Mouse (Mus musculus) Patski (cell line): ENCODE results near the gene Gmfb. TPM values are rescaled to one million over a fixed set of nuclear protein-coding genes. Genes with fewer than 3 reads are reported as not detected.

ENCODE experiments used
- ATAC-seq: fragments of 100-300 bp; one replicate; pipeline ENCODE4 v1.8.0; 2021
- CTCF ChIA-PET: fragments of 350-600 bp; sonication (Branson Sonifier 250); formaldehyde crosslinking; loops from one replicate; lab custom pipeline; 2022; ENCODE audit warnings: inconsistent platforms; lab: Charles Lee
- POLR2A ChIA-PET: fragments of 350-600 bp; sonication (Branson Sonifier 250); formaldehyde crosslinking; loops from one replicate; lab custom pipeline; 2022; ENCODE audit warnings: antibody characterized with exemption, inconsistent platforms; lab: Charles Lee
- DNase-seq: peaks from one replicate; pipeline ENCODE4 v3.0.0-alpha.2; 2011; ENCODE audit warnings: low read depth, low spot score
- H3K27me3 ChIP-seq: fragments of 371-371 bp; one replicate; pipeline ENCODE4 v1.5.1; 2021
- CTCF ChIP-seq: fragments of 100-300 bp; IDR thresholded peaks from one replicate; pipeline ENCODE4 v1.5.1; 2021
- in situ Hi-C: fragments of 300-500 bp; cut with MboI; formaldehyde crosslinking; loops from 3 replicates; pipeline ENCODE4 v1.11.1; 2018; ENCODE audit warnings: low pct_unique_long_range_greater_than_20kb, mixed read lengths
- polyA plus RNA-seq: library from polyadenylated mRNA; unstranded; gene quantifications from one replicate; pipeline ENCODE4 v1.2.3, GENCODE M21; 2021

Gene Gmfb
- polyA plus RNA-seq, 1 experiment from 2014 or later: 67.9 TPM

DNA sequence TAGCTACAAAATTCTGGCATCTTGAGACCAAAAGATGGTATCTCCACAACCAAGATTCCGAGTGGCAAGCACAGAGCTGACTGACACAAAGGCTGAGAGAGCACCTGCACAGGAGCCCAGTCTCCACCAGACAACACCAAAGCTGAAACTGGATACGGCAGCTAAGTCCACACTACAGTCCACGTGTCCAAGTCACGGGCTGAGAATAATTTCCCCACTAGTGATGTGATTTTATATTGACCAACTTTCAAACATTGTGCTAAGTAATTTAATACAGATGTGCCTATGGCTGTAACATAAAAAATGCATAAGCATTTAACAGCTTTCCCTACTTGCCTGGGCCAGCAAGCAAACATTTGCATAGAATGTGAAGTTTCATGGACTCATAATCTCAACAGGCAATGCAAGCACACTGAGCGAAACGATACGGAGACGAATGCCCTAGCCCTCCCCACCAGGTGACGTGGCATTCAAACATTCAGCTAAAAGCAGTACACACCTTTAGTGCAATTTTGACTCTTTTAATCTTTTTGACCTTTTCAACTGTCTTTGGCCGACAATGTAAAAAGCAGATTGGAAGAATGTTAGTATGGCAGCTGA, 38.6 kb downstream of the Gmfb start:
- ATAC-seq (no peak), DNase-seq (no peak)
- in situ Hi-C loops: no loop called here
- H3K27me3 ChIP-seq: no peaks in the 10 kb centered on the region
- TF ChIP-seq CTCF: no peak
- ChIA-PET POLR2A (no interaction called here), CTCF (interaction anchor here (0.8 to 1.4 kb wide), 3 partner anchors 12 to 48 kb away, joined by 3 to 5 read pairs (median 4); partner anchors contain the start of gene Cgrrf1)

DNA sequence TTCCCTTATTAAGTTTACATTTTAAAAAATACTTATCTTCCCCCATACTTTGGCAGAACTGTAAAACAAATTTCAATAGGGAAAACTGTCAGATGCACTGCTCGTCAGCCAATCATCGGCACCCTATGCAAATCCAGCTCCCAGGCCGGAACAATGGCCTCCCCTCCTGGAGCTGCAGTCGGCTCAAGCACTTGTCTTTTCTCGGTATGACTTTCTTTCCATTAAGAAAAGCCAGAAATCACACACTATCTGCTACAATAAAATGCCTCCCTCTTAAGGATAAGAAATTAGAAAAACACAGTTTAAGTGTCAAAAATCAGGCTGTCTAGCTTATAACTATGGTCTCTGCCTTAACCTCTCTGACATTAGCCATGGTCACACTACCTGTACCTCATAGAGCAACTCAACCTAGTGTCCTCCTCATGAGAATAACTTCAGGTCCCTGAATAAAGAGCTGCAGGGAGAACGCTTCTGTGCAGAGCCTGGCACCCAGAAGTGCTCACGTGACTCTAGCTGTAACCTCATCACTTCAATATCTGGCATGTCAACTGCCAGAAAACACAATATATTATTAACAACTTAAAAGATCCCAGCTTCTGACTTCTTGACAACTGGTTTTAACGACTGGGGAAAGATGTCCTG, 39.7 kb downstream of the Gmfb start:
- no peaks in the 10 kb centered on the region for H3K27me3 ChIP-seq
- no peak for ATAC-seq
- in situ Hi-C loops: no loop called here
- no peak for DNase-seq
- CTCF ChIA-PET: interaction anchor here (0.8 kb wide), 1 partner anchor 25 kb away, joined by 3 read pairs; no protein-coding TSS in a partner anchor
- POLR2A ChIA-PET: interaction anchor here (1.1 kb wide), 1 partner anchor 22 kb away, joined by 3 read pairs; no protein-coding TSS in a partner anchor
- TF ChIP-seq CTCF: no peak

DNA sequence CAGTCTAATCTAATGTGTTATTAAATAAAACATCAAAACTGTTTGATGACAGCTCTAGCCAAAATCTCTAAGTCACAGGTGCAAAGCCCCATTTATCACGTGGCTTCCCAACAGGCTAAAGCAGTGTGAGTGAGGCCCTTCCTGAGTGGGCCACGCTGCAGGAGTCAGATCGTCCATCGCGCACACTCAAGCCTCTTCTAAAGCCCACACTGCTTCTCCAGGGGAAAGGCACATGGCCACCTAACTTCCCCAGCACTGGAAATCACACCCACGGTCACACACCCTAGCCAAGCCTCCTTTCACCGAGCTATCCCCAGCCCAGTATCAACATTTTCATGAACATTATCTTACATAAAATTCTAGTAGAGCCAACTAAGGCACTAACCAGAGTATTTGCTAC, 41.0 kb downstream of the Gmfb start:
- CTCF ChIA-PET: interaction anchor here (0.9 kb wide), 1 partner anchor 1000 kb away, joined by 3 read pairs; no protein-coding TSS in a partner anchor
- DNase-seq (no peak), ATAC-seq (no peak)
- in situ Hi-C loops: no loop called here
- POLR2A ChIA-PET: interaction anchor here (1.1 kb wide), 1 partner anchor 23 kb away, joined by 3 read pairs; no protein-coding TSS in a partner anchor
- TF ChIP-seq CTCF: no peak
- H3K27me3 ChIP-seq: no peaks in the 10 kb centered on the region

DNA sequence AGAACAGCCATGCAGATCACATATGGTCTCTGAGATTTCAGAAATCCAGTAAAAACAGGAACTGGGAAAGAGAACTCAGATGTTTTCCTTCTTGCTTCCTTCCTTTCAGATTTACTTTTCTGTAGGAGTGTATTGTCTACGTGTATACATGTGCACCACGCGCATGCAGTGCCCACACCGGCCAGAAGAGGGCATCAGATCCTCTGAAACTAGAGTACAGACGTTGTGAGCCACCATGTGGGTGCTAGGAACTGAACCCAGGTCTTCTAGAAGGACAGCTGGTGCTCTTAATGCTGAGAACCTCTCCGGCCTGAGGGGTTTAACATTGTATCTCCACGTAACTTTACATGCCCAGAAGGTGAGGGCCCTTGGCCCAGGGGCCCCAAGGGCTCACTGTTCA, 42.8 kb downstream of the Gmfb start:
- POLR2A ChIA-PET: no interaction called here
- CTCF ChIA-PET: no interaction called here

DNA sequence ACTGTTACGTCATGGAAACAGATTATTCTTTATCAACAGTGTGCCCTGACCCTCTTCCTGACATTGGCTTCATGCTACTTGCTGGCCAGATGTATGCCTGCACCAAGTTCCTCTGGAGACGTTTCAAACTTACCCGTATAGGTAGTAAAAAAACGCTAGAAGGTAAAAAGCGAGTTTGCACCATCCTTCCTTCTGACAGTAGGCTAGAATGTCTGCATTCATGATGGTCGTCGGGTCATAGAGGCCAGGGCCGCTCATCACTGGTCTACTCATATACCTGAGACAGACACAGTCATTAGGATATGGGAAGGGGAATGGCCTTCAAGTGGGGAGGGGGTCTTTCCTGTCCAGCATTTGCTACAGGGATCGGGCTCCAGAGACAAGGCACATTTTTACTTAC, 43.3 kb downstream of the Gmfb start:
- POLR2A ChIA-PET: no interaction called here
- in situ Hi-C loops: no loop called here
- DNase-seq (no peak), ATAC-seq (no peak)
- CTCF ChIA-PET: interaction anchor here (1.2 kb wide), 1 partner anchor 9 kb away, joined by 3 read pairs; the partner anchor contains the start of gene Cnih1
- H3K27me3 ChIP-seq: no peaks in the 10 kb centered on the region
- no peak for TF ChIP-seq CTCF

More for the DNA sequence above, 42.8 kb downstream of the Gmfb start:
- in situ Hi-C loops: no loop called here
- DNase-seq (no peak), ATAC-seq (no peak)
- no peaks in the 10 kb centered on the region for H3K27me3 ChIP-seq
- peak; percentile 31 for TF ChIP-seq CTCF

DNA sequence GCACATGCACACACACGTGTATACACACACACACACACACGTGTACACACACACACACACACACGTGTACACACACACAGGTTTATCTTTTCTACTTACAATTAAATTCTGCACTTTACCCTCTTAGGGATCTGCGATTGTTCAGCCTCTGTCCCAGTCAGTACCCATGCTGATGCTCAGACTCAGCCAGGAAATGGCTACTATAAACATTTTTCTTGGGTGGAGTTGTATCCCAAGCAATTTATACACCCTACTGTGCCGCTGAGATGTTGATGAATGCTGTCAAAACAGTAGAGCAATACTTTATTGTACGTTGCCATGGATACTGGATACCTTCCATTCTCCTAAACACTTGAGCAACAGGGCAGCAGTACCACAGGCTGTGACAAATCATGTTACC, 52.0 kb downstream of the Gmfb start:
- in situ Hi-C loops: loop anchor here (25.0 kb wide), 1 partner anchor 1383 kb away; no protein-coding TSS in a partner anchor
- ChIA-PET CTCF (no interaction called here), POLR2A (no interaction called here)
- no peak for ATAC-seq
- no peak for TF ChIP-seq CTCF
- no peaks in the 10 kb centered on the region for H3K27me3 ChIP-seq
- no peak for DNase-seq

DNA sequence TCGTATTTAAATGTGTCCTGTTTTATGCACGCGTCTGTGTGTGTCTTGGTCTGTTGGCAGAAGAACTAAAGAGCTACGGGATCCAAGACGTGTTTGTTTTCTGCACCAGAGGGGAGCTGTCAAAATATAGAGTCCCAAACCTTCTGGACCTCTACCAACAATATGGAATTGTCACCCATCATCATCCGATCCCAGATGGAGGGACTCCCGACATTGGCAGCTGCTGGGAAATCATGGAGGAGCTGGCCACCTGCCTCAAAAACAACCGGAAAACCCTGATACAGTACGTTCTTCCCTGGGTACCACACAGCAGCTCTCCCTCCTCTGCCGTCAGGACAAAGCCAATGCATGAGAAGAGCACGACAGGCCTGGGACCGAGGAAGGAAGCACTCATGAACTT, 54.9 kb downstream of the Gmfb start:
- POLR2A ChIA-PET: no interaction called here
- in situ Hi-C loops: loop anchor here (25.0 kb wide), 1 partner anchor 1380 kb away; no protein-coding TSS in a partner anchor
- TF ChIP-seq CTCF: no peak
- CTCF ChIA-PET: interaction anchor here (1.5 kb wide), 1 partner anchor 27 kb away, joined by 3 read pairs; no protein-coding TSS in a partner anchor
- DNase-seq (no peak), ATAC-seq (no peak)
- H3K27me3 ChIP-seq: no peaks in the 10 kb centered on the region

DNA sequence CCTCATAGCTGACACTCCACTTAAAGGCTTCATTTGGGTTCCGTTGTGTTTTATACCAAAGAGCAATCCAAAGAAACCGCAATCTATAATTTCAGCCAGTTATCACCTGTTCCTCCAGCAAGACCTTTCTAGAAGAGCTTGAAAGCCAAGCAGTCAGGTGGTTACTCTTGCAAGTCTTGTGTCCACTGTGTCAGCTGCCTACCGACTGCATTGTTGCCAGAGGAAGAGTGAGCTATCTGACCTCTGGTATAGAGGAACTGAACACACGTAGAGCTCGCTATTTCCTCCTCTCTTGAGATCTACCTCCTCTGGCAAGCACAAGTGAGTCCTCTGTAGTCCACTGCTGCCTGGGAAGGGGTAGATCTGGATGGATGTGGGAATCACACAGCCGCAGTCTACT, 60.9 kb downstream of the Gmfb start:
- ChIA-PET POLR2A (no interaction called here), CTCF (no interaction called here)
- no peak for DNase-seq
- in situ Hi-C loops: loop anchor here (25.0 kb wide), 1 partner anchor 1374 kb away; no protein-coding TSS in a partner anchor
- no peak for ATAC-seq
- TF ChIP-seq CTCF: no peak
- H3K27me3 ChIP-seq: no peaks in the 10 kb centered on the region

DNA sequence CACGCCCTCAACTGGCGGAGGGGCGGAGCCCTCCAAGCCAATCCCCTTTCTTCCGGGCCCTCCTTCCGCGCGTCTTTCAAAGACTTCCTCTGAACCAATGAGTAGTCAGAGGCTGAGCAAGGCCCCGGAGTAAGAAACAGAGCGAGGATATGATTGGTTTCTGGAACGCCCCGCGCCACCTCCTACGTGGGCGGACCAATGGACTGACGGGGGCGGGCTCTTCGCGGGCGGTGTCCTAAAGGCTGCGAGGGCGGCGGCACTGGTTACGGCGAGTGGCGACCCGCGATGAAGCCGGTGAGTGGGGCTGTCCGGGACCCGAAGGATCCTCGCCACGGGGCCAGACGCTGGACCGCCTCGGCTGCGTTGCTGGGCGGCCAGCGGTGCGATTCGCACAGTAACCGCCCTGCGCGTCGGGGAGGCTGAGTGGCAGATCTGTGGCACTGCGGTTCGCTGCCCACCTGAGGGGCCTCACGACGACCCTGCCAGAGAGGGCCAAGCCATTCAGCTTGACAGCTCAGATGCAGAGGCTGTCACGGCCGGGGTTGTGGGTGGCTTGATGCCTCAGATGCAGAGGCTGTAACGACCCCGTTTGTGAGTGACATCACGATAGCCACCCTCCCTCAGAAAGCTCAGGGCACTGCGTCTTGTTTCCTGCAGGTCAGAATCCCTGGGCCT, 61.5 kb downstream of the Gmfb start, which contains the start of gene Cdkn3:
TSS of gene Cdkn3 (plus strand) at position 187 of the 675 bp plus-strand sequence.
- DNase-seq (peak; percentile 57), ATAC-seq (peak; percentile 99)
- no peaks in the 10 kb centered on the region for H3K27me3 ChIP-seq
- POLR2A ChIA-PET: no interaction called here
- in situ Hi-C loops: loop anchor here (25.0 kb wide), 1 partner anchor 1373 kb away; no protein-coding TSS in a partner anchor
- CTCF ChIA-PET: no interaction called here
- TF ChIP-seq CTCF: no peak

DNA sequence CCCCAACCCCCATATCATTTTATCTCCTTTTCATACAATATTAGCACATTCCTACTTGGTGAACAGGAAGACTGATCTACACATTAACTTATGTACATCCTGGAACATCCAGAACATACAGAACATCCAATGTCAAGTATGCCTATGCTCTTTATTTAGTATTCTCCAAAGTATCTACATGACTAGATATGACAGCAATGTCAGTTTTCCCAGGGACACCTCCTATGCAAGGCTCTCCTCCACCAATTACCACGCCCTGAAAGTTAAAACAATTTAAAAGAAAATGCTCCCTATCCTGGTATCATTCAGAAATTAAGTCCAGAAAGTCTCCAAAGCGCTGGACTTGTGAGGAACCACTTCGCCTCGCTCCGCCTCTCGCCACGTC, 62.1 kb downstream of the Gmfb start:
- TF ChIP-seq CTCF: no peak
- no peaks in the 10 kb centered on the region for H3K27me3 ChIP-seq
- CTCF ChIA-PET: no interaction called here
- POLR2A ChIA-PET: no interaction called here
- ATAC-seq (no peak), DNase-seq (no peak)
- in situ Hi-C loops: loop anchor here (25.0 kb wide), 1 partner anchor 1373 kb away; no protein-coding TSS in a partner anchor

Other genes starting within 250 kb of the Gmfb start
- gene Cdkn3, start 61.7 kb downstream of the Gmfb start, polyA plus RNA-seq: 15.0 TPM
- gene Cnih1, start 33.8 kb downstream of the Gmfb start, polyA plus RNA-seq: 101 TPM
- 35.3 TPM for gene Cgrrf1, start 9.9 kb upstream of the Gmfb start, polyA plus RNA-seq
- 27.8 TPM for gene Samd4, start 60.6 kb upstream of the Gmfb start, polyA plus RNA-seq